Mouse (Mus musculus) stomach, embryonic 15.5 days (tissue): Measurements from ENCODE around the gene Limd2. TPM values are rescaled to one million over a fixed set of nuclear protein-coding genes. Genes with fewer than 3 reads are reported as not detected.

Experiments
- ATAC-seq: fragments of 200-750 bp; cut with Nextera tagmentation; 2 replicates; pipeline ENCODE4 v1.8.0; 2017; ENCODE audit warnings: low read depth, moderate number of reproducible peaks, moderate TSS enrichment; ENCODE audit not compliant: insufficient read depth, low FRiP score
- H3K27ac ChIP-seq: fragments of 300-500 bp; sonication (generic); 2 replicates; pipeline ENCODE4 v1.5.1; 2015; ENCODE audit warnings: mild to moderate bottlenecking, inconsistent platforms
- H3K27me3 ChIP-seq: fragments of 300-500 bp; sonication (generic); replicated peaks from 2 replicates; pipeline ENCODE4 v1.6.1; 2015; ENCODE audit warnings: inconsistent platforms
- H3K36me3 ChIP-seq: fragments of 300-500 bp; sonication (generic); 2 replicates; pipeline ENCODE4 v1.6.1; 2015; ENCODE audit warnings: inconsistent platforms
- H3K4me1 ChIP-seq: fragments of 300-500 bp; sonication (generic); 2 replicates; pipeline ENCODE4 v1.6.1; 2015; ENCODE audit warnings: inconsistent platforms
- H3K4me2 ChIP-seq: fragments of 300-500 bp; sonication (generic); 2 replicates; pipeline ENCODE4 v1.6.1; 2015; ENCODE audit warnings: mild to moderate bottlenecking, inconsistent platforms
- H3K4me3 ChIP-seq: fragments of 300-500 bp; sonication (generic); replicated peaks from 2 replicates; pipeline ENCODE4 v1.5.1; 2015; ENCODE audit warnings: inconsistent platforms
- H3K9ac ChIP-seq: fragments of 300-500 bp; sonication (generic); 2 replicates; pipeline ENCODE4 v1.6.1; 2015; ENCODE audit warnings: inconsistent platforms
- H3K9me3 ChIP-seq: fragments of 300-500 bp; sonication (generic); 2 replicates; pipeline ENCODE4 v1.6.1; 2016; ENCODE audit warnings: inconsistent platforms
- WGBS: fragments of 180-500 bp; shearing (Covaris S2); methylation state at CpG from one replicate; pipeline ENCODE4 v1.1.7; 2015; 5-methylcytosine and 5-hydroxymethylcytosine counted together
- polyA plus RNA-seq: library from polyadenylated mRNA; unstranded; fragments of >200 nt; fragmentation: Nextera tagmentation; extraction: Ambion mirVana; gene quantifications from 2 replicates; pipeline ENCODE4 v1.2.1, GENCODE M21; 2015

The Limd2 gene
- polyA plus RNA-seq, 1 experiment from 2014 or later: 117 TPM

- WGBS: 91% methylated on average over 5 of the region's 5 CpGs
- no peaks in the 10 kb centered on the region for H3K27me3 ChIP-seq
- peaks cover 12% of the 10 kb centered on the region for H3K36me3 ChIP-seq
- peak overlapping the region; percentile 44; the same call in 1 of the 2 replicates for H3K27ac ChIP-seq
- ATAC-seq: no peak
- H3K4me1 ChIP-seq: no peaks in the 10 kb centered on the region
- no peak overlapping the region for H3K9ac ChIP-seq
- H3K9me3 ChIP-seq: no peaks in the 10 kb centered on the region
- no peak overlapping the region for H3K4me3 ChIP-seq
- H3K4me2 ChIP-seq: no peak overlapping the region
Measured at GRCm38 (mm10) chr11:106122221-106122620, 38.4 kb downstream of the Limd2 start.

- no peaks in the 10 kb centered on the region for H3K9me3 ChIP-seq
- no peak overlapping the region for H3K4me3 ChIP-seq
- no peak overlapping the region for H3K4me2 ChIP-seq
- H3K27ac ChIP-seq: no peak overlapping the region
- no peak overlapping the region for H3K9ac ChIP-seq
- H3K27me3 ChIP-seq: no peaks in the 10 kb centered on the region
- H3K4me1 ChIP-seq: no peaks in the 10 kb centered on the region
- no peak for ATAC-seq
- H3K36me3 ChIP-seq: peaks cover 16% of the 10 kb centered on the region
Measured at GRCm38 (mm10) chr11:106111688-106112087, 49.0 kb downstream of the Limd2 start.

Other genes with a start within 250 kb of the Limd2 start
- 39.0 and 41.2 TPM in 2 replicates for gene Cyb561, start 207.5 kb downstream of the Limd2 start, polyA plus RNA-seq
- 1.1 and 1.8 TPM in 2 replicates for gene Ace, start 192.9 kb downstream of the Limd2 start, polyA plus RNA-seq
- not detected in 2 replicates for gene Ace3, start 166.2 kb downstream of the Limd2 start, polyA plus RNA-seq
- gene Kcnh6, start 152.7 kb downstream of the Limd2 start, polyA plus RNA-seq: 0.80 and 1.3 TPM in 2 replicates
- gene Dcaf7, start 124.0 kb downstream of the Limd2 start, polyA plus RNA-seq: 54.6 and 57.6 TPM in 2 replicates
- 9.8 and 11.5 TPM in 2 replicates for gene Taco1, start 94.8 kb downstream of the Limd2 start, polyA plus RNA-seq
- gene Map3k3, start 76.2 kb downstream of the Limd2 start, polyA plus RNA-seq: 18.0 and 19.5 TPM in 2 replicates
- gene Gm10840, start within 50 bp of the Limd2 start, polyA plus RNA-seq: not detected in 2 replicates
- 16.7 and 18.6 TPM in 2 replicates for gene Strada, start 41.3 kb upstream of the Limd2 start, polyA plus RNA-seq
- 92.1 and 95.0 TPM in 2 replicates for gene Ccdc47, start 55.5 kb upstream of the Limd2 start, polyA plus RNA-seq
- 58.1 and 66.2 TPM in 2 replicates for gene Ddx42, start 56.1 kb upstream of the Limd2 start, polyA plus RNA-seq
- gene Ftsj3, start 95.2 kb upstream of the Limd2 start, polyA plus RNA-seq: 49.7 and 56.5 TPM in 2 replicates
- 242 and 266 TPM in 2 replicates for gene Psmc5, start 95.3 kb upstream of the Limd2 start, polyA plus RNA-seq
- 70.2 and 78.3 TPM in 2 replicates for gene Smarcd2, start 112.1 kb upstream of the Limd2 start, polyA plus RNA-seq
- 0.27 and 0.28 TPM in 2 replicates for gene Tcam1, start 115.8 kb upstream of the Limd2 start, polyA plus RNA-seq
- gene Gh, start 141.0 kb upstream of the Limd2 start, polyA plus RNA-seq: not detected in 2 replicates
- gene Cd79b, start 153.9 kb upstream of the Limd2 start, polyA plus RNA-seq: 3.5 and 3.7 TPM in 2 replicates
- 0.03 and 0.05 TPM in 2 replicates for gene Scn4a, start 192.4 kb upstream of the Limd2 start, polyA plus RNA-seq
- 0.31 and 0.66 TPM in 2 replicates for gene Prr29, start 204.6 kb upstream of the Limd2 start, polyA plus RNA-seq
- gene Icam2, start 227.2 kb upstream of the Limd2 start, polyA plus RNA-seq: 35.3 and 38.5 TPM in 2 replicates